Mouse (Mus musculus): ENCODE results near the gene Hmg20b.

The Hmg20b gene

GRCm38 (mm10) chr10:81378553-81379182 is 28.4 kb upstream of the Hmg20b start:
- DNase-seq (ENCODE audit: low spot score) = peak; percentile 100

GRCm38 (mm10) chr10:81377793-81378552 is 27.7 kb upstream of the Hmg20b start, which contains the start of gene Fzr1:
Gene Fzr1 (minus strand): TSS chr10:81378516.
- no peak for DNase-seq (ENCODE audit: low spot score)

- no peak for DNase-seq (ENCODE audit: low spot score)
These were observed 27.0 kb upstream of the Hmg20b start for GRCm38 (mm10) chr10:81377362-81377664.

GRCm38 (mm10) chr10:81376561-81377361 is 26.5 kb upstream of the Hmg20b start:
- DNase-seq (ENCODE audit: low spot score) = no peak

- no peak for DNase-seq (ENCODE audit: low spot score)
These were observed 25.0 kb upstream of the Hmg20b start for GRCm38 (mm10) chr10:81375322-81375721.

GRCm38 (mm10) chr10:81367207-81367495 is 16.9 kb upstream of the Hmg20b start:
- no peak for DNase-seq (ENCODE audit: low spot score)

GRCm38 (mm10) chr10:81366477-81367206 is 16.4 kb upstream of the Hmg20b start:
- DNase-seq (ENCODE audit: low spot score) = no peak

- no peak for DNase-seq (ENCODE audit: low spot score)
These were observed 15.6 kb upstream of the Hmg20b start, which contains the start of gene 4930404N11Rik for GRCm38 (mm10) chr10:81365672-81366476. Gene 4930404N11Rik (minus strand): TSS chr10:81365816.

GRCm38 (mm10) chr10:81365073-81365472 is 14.8 kb upstream of the Hmg20b start:
- DNase-seq (ENCODE audit: low spot score) = no peak

GRCm38 (mm10) chr10:81364666-81365065 is 14.4 kb upstream of the Hmg20b start:
- no peak for DNase-seq (ENCODE audit: low spot score)

- DNase-seq (ENCODE audit: low spot score) = no peak
These were observed 13.4 kb upstream of the Hmg20b start for GRCm38 (mm10) chr10:81363436-81364346.

GRCm38 (mm10) chr10:81362336-81362949 is 12.2 kb upstream of the Hmg20b start:
- no peak for DNase-seq (ENCODE audit: low spot score)

- DNase-seq (ENCODE audit: low spot score) = no peak
These were observed 10.4 kb upstream of the Hmg20b start for GRCm38 (mm10) chr10:81360721-81361120.

GRCm38 (mm10) chr10:81358841-81359240 is 8.6 kb upstream of the Hmg20b start:
- DNase-seq (ENCODE audit: low spot score) = no peak

- DNase-seq (ENCODE audit: low spot score) = no peak
These were observed 7.9 kb upstream of the Hmg20b start for GRCm38 (mm10) chr10:81358209-81358608.

- DNase-seq (ENCODE audit: low spot score) = peak; percentile 54
These were observed 6.9 kb upstream of the Hmg20b start, which contains the start of gene Mfsd12 for GRCm38 (mm10) chr10:81356991-81357844. Gene Mfsd12 (plus strand): TSS chr10:81357491.

GRCm38 (mm10) chr10:81356352-81356990 is 6.2 kb upstream of the Hmg20b start:
- DNase-seq (ENCODE audit: low spot score) = no peak

- no peak for DNase-seq (ENCODE audit: low spot score)
These were observed 5.3 kb upstream of the Hmg20b start for GRCm38 (mm10) chr10:81355533-81355932.

Measured in urinary bladder, postnatal 10 days (tissue).